Mouse (Mus musculus): ENCODE data around the gene Htt. TPM values are rescaled to one million over a fixed set of nuclear protein-coding genes. Genes with fewer than 3 reads are reported as not detected.

Gene Htt
- polyA plus RNA-seq, 1 experiment from 2014 or later: 20.2 TPM

DNA sequence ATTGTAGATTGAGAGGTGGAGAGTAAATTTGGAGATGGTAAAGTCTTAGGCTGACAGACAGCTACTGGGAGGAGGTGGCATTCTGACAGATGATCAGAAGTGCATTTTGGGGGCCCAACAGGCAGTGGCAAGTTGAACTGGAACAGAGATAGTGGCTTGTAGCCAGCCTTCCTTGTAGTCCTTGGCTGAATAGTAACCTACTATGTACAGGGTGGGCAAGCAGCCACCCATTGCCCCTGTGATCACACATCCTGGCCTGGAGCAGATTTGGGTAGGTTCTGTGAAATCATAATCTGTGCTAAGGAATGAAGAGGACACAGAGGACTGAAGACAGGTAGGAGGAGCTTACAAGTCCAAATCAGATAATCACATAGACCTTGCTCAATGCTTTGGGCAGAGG lies 142.9 kb downstream of the Htt start:
- no peaks in the 10 kb centered on the region for H3K9me3 ChIP-seq (ENCODE audit: control insufficient read depth, low read length)
- no peak overlapping the region for H3K4me2 ChIP-seq (replicated peaks)
- H3K36me3 ChIP-seq (replicated peaks; ENCODE audit: control insufficient read depth, insufficient read depth): peaks cover 95% of the 10 kb centered on the region
- H3K4me3 ChIP-seq (replicated peaks; ENCODE audit: low read length): no peak overlapping the region
- H3K9ac ChIP-seq: no peak overlapping the region
- H3K4me1 ChIP-seq (replicated peaks; ENCODE audit: control insufficient read depth, insufficient read depth, low read length): no peaks in the 10 kb centered on the region
- ATAC-seq (ENCODE audit: low FRiP score): no peak
- no peak for DNase-seq (ENCODE audit: low spot score)
- no peak overlapping the region for H3K27ac ChIP-seq
- no peaks in the 10 kb centered on the region for H3K27me3 ChIP-seq (ENCODE audit: control insufficient read depth, insufficient read depth, low read length)

DNA sequence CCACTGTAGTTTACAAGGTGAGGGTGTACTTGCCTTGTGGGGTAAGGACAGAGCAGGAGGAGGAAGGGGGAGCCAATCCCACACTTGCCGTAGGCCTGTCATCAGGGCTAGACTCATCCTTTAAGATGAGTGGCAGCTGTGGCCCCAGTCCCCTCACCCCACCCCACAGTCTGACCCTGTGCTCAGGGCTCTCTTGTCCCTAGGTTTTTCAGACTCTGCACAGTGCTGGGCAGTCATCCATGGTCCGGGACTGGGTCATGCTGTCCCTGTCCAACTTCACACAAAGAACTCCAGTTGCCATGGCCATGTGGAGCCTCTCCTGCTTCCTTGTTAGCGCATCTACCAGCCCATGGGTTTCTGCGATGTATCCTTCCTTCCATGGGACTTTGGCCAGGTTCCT lies 145.7 kb downstream of the Htt start:
- H3K4me1 ChIP-seq (replicated peaks; ENCODE audit: control insufficient read depth, insufficient read depth, low read length): no peaks in the 10 kb centered on the region
- 94% methylated on average over 4 of the region's 4 CpGs for WGBS

DNA sequence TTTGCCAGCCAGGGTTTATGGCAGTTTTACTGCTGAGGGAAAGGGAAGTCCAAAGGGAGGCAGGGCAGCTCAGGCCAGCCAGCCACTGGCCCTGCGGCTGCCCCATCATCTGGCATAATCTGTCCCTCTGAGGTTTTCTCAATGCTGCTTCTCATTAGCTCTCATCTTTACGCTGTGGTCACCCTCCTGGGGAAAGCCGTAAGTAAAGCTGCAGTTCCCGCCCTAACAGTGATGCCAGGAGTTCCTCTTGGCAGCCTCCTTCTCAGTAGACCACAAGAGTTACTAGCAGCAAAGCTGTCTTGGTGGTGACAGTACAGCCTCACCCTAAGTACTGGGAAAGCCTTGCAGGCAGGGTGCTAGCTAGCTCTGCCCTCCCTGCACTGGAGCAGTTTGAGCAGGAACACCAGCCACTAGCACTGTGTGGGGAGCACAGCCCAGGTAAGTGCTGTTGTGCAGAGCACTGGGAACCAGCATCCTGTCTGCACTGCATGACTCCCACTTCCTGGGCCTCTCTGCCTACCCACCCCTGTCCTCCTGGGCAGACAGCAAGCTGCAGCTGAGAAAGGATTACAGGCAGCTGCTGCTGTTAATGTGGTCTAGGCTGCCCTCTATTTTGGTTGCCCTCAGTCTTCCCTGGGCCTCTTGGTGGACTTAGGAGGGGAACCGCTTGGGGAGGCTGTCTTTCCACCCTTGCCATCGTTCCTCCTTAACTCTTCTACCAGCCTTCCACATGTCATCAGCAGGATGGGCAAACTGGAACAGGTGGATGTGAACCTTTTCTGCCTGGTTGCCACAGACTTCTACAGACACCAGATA lies 146.6 kb downstream of the Htt start, which contains the start of gene Msantd1:
Gene Msantd1 (plus strand): TSS at position 103 of the 816 bp plus-strand sequence.
- ATAC-seq (ENCODE audit: low FRiP score): no peak
- Histone ChIP-seq H3K9ac (no peak within 1 kb of the TSS), H3K27ac (no peak within 1 kb of the TSS), H3K4me1 (replicated peaks; ENCODE audit: control insufficient read depth, insufficient read depth, low read length) (no peaks in the 10 kb centered on the region), H3K4me3 (replicated peaks; ENCODE audit: low read length) (no peak within 1 kb of the TSS), H3K4me2 (replicated peaks) (no peak within 1 kb of the TSS), H3K36me3 (replicated peaks; ENCODE audit: control insufficient read depth, insufficient read depth) (peaks cover 75% of the 10 kb centered on the region), H3K9me3 (ENCODE audit: control insufficient read depth, low read length) (no peaks in the 10 kb centered on the region), H3K27me3 (ENCODE audit: control insufficient read depth, insufficient read depth, low read length) (no peaks in the 10 kb centered on the region)
- WGBS: 73% methylated on average over 6 of the region's 6 CpGs
- no peak for DNase-seq (ENCODE audit: low spot score)

More for the DNA sequence above, 145.7 kb downstream of the Htt start:
- Histone ChIP-seq H3K9ac (no peak overlapping the region), H3K4me2 (replicated peaks) (no peak overlapping the region), H3K27ac (no peak overlapping the region), H3K9me3 (ENCODE audit: control insufficient read depth, low read length) (no peaks in the 10 kb centered on the region), H3K4me3 (replicated peaks; ENCODE audit: low read length) (no peak overlapping the region), H3K27me3 (ENCODE audit: control insufficient read depth, insufficient read depth, low read length) (no peaks in the 10 kb centered on the region), H3K36me3 (replicated peaks; ENCODE audit: control insufficient read depth, insufficient read depth) (peaks cover 84% of the 10 kb centered on the region)
- DNase-seq (ENCODE audit: low spot score) (no peak), ATAC-seq (ENCODE audit: low FRiP score) (no peak)

DNA sequence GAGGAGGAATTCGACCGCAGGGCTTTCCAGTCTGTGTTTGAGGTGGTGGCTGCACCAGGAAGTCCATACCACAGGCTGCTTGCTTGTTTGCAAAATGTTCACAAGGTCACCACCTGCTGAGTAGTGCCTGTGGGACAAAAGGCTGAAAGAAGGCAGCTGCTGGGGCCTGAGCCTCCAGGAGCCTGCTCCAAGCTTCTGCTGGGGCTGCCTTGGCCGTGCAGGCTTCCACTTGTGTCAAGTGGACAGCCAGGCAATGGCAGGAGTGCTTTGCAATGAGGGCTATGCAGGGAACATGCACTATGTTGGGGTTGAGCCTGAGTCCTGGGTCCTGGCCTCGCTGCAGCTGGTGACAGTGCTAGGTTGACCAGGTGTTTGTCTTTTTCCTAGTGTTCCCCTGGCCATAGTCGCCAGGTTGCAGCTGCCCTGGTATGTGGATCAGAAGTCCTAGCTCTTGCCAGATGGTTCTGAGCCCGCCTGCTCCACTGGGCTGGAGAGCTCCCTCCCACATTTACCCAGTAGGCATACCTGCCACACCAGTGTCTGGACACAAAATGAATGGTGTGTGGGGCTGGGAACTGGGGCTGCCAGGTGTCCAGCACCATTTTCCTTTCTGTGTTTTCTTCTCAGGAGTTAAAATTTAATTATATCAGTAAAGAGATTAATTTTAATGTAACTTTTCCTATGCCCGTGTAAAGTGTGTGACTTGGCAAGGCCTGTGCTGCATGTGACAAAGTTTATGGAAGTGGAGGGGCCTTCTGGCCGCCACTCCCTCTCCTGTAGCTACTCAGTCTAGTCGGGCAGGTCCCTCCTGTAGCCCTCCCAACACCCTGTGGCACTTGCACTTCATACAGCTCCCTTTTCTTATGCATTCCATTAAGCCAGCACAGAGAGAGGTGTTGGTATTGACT lies 147.4 kb downstream of the Htt start:
- Histone ChIP-seq H3K27ac (no peak overlapping the region), H3K9me3 (ENCODE audit: control insufficient read depth, low read length) (no peaks in the 10 kb centered on the region), H3K4me3 (replicated peaks; ENCODE audit: low read length) (no peak overlapping the region), H3K4me1 (replicated peaks; ENCODE audit: control insufficient read depth, insufficient read depth, low read length) (no peaks in the 10 kb centered on the region), H3K36me3 (replicated peaks; ENCODE audit: control insufficient read depth, insufficient read depth) (peaks cover 68% of the 10 kb centered on the region), H3K4me2 (replicated peaks) (no peak overlapping the region), H3K27me3 (ENCODE audit: control insufficient read depth, insufficient read depth, low read length) (no peaks in the 10 kb centered on the region), H3K9ac (no peak overlapping the region)
- 81% methylated on average over 9 of the region's 9 CpGs for WGBS
- ATAC-seq (ENCODE audit: low FRiP score) (no peak), DNase-seq (ENCODE audit: low spot score) (no peak)

DNA sequence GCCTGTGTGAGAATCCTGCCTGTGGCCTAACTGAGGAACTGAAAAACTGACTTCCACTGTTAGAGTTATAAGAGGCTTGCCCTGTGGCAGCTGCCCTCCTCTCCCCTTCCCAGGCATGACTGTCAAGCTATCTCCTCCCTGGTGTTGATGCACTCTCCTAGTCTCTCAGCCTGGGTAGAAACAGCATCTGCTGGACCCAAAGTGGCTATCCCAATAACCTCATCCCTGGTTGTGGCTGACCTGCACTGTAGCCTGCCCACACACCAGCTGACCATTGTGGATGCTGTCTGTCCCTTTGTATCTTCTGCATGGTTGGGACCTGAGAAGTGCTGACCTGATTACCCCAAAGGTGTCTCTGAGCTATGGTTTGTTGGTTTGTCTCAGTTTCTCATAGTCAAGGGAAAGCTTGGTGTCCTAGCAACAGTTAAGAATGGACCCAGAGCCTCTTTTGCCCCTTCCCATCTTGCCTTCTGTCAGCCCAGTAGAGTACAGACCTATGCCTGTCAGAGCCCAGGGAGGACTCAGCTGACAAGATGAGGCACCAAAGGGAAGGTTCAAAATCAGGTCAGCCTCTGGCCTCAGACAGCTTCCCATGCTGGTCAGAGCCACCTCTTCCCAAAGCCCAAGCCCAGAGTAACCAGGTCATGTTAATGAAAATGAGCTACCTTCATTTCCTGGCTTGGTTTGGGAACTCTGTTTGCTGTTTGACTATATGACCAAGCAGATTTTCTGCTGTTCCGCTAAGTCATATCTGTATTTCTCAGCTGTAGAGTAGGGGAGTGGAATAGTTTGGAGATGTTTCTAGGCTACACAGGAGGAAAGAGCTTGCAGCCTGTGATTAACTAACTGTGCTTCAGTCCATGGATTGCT lies 148.3 kb downstream of the Htt start:
- no peak overlapping the region for H3K4me3 ChIP-seq (replicated peaks; ENCODE audit: low read length)
- DNase-seq (ENCODE audit: low spot score): no peak
- no peak overlapping the region for H3K4me2 ChIP-seq (replicated peaks)
- WGBS: 100% methylated on average over 1 of the region's 1 CpGs
- H3K4me1 ChIP-seq (replicated peaks; ENCODE audit: control insufficient read depth, insufficient read depth, low read length): no peaks in the 10 kb centered on the region
- H3K9me3 ChIP-seq (ENCODE audit: control insufficient read depth, low read length): no peaks in the 10 kb centered on the region
- H3K36me3 ChIP-seq (replicated peaks; ENCODE audit: control insufficient read depth, insufficient read depth): peaks cover 60% of the 10 kb centered on the region
- no peak overlapping the region for H3K27ac ChIP-seq
- H3K9ac ChIP-seq: no peak overlapping the region
- no peaks in the 10 kb centered on the region for H3K27me3 ChIP-seq (ENCODE audit: control insufficient read depth, insufficient read depth, low read length)
- no peak for ATAC-seq (ENCODE audit: low FRiP score)

DNA sequence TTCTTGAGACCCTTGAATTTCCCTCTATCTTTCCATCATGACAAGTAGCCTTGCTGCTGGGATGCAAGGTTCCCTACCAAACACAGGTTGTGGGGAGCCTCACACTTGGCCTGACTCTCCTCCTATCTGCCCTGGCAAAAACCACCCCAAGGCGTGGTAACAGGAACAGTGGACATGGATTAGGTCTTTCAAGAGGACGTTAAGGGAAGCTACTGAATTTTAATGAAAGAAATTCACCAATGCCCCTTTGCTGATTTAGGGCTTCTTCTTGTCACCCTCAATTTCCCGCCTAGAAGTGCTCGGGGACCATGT lies 148.9 kb downstream of the Htt start:
- peaks cover 54% of the 10 kb centered on the region for H3K36me3 ChIP-seq (replicated peaks; ENCODE audit: control insufficient read depth, insufficient read depth)
- DNase-seq (ENCODE audit: low spot score): no peak
- H3K4me2 ChIP-seq (replicated peaks): no peak overlapping the region
- ATAC-seq (ENCODE audit: low FRiP score): no peak
- WGBS: 84% methylated on average over 4 of the region's 4 CpGs
- no peaks in the 10 kb centered on the region for H3K9me3 ChIP-seq (ENCODE audit: control insufficient read depth, low read length)
- no peaks in the 10 kb centered on the region for H3K4me1 ChIP-seq (replicated peaks; ENCODE audit: control insufficient read depth, insufficient read depth, low read length)
- no peak overlapping the region for H3K9ac ChIP-seq
- no peak overlapping the region for H3K27ac ChIP-seq
- H3K4me3 ChIP-seq (replicated peaks; ENCODE audit: low read length): no peak overlapping the region
- no peaks in the 10 kb centered on the region for H3K27me3 ChIP-seq (ENCODE audit: control insufficient read depth, insufficient read depth, low read length)

DNA sequence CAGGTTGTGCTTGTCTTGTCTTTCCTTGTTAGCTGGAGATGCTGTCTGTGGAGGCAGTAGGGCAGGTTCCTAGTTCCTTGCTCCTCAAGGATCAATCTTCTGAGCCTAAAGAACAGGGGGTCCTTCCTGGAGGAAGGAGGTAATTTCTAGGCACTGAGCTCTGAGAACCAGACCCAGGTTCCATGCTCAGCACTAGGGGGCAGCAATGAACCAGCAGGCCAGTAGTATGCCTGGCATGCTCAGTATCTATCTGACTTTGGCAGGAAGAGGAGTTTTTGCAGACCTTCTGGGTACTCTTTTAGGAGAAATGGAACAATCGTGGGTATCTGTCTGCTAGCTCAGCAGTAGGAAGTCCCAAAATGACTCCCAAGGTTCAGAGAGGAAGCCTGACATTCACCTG lies 154.3 kb downstream of the Htt start:
- H3K9ac ChIP-seq: no peak overlapping the region
- ATAC-seq (ENCODE audit: low FRiP score) (peak; percentile 52; the same call in 1 of the 2 replicates), DNase-seq (ENCODE audit: low spot score) (peak; percentile 82)
- H3K27ac ChIP-seq: no peak overlapping the region
- peaks cover 7% of the 10 kb centered on the region for H3K36me3 ChIP-seq (replicated peaks; ENCODE audit: control insufficient read depth, insufficient read depth)
- no peak overlapping the region for H3K4me3 ChIP-seq (replicated peaks; ENCODE audit: low read length)
- H3K9me3 ChIP-seq (ENCODE audit: control insufficient read depth, low read length): no peaks in the 10 kb centered on the region
- peaks cover 10% of the 10 kb centered on the region for H3K4me1 ChIP-seq (replicated peaks; ENCODE audit: control insufficient read depth, insufficient read depth, low read length)
- no peaks in the 10 kb centered on the region for H3K27me3 ChIP-seq (ENCODE audit: control insufficient read depth, insufficient read depth, low read length)
- WGBS: 4% methylated on average over 1 of the region's 1 CpGs
- no peak overlapping the region for H3K4me2 ChIP-seq (replicated peaks)

DNA sequence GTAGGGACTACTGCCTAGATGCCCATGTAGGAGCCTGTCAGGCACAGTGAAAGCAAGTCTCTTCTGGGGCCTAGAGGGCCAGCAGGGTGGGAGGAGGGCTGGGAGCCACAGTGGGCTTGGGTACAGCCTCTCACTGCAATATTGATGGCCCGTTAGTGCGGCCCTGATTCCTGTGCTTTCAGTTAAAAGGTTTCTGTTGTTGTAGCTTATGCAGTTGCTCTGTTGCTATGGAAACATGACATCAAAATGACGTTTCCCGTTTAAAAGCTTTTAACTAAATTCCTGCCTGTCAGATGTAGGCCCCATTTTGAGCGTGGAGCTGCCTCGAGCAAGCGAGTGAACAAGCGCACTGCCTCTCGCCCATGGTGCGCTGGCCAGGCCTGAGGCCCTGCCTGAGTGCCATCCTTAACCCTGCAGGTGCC lies 155.7 kb downstream of the Htt start:
- Histone ChIP-seq H3K9me3 (ENCODE audit: control insufficient read depth, low read length) (no peaks in the 10 kb centered on the region), H3K27ac (no peak overlapping the region), H3K36me3 (replicated peaks; ENCODE audit: control insufficient read depth, insufficient read depth) (no peaks in the 10 kb centered on the region), H3K4me2 (replicated peaks) (no peak overlapping the region), H3K9ac (peak overlapping the region; percentile 13; the same call in 1 of the 2 replicates), H3K4me3 (replicated peaks; ENCODE audit: low read length) (no peak overlapping the region), H3K4me1 (replicated peaks; ENCODE audit: control insufficient read depth, insufficient read depth, low read length) (peaks cover 10% of the 10 kb centered on the region), H3K27me3 (ENCODE audit: control insufficient read depth, insufficient read depth, low read length) (no peaks in the 10 kb centered on the region)
- peak; percentile 63 for DNase-seq (ENCODE audit: low spot score)
- ATAC-seq (ENCODE audit: low FRiP score): peak; percentile 35; the same call in 1 of the 2 replicates
- WGBS: 48% methylated on average over 10 of the region's 10 CpGs

DNA sequence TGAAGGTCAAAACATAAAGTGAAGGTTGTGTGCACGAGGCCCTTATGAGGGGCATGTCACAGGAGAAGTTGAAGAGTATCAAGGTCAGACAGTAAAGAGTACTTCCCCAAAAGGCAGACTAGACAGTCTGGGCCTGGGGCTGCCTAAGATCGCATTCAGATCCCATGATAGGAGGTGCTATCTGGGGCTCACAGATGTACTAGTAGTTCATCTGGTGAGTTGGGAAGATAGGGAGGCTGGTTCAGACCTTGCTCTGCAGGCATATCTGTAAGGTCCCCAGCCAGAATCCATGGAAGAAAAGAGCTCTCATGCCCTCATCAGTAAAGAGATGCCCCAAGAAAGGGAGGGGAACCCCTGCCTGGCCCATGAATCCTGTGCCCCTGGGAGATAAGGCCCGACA lies 157.2 kb downstream of the Htt start:
- ATAC-seq (ENCODE audit: low FRiP score): no peak
- Histone ChIP-seq H3K9ac (no peak overlapping the region), H3K4me3 (replicated peaks; ENCODE audit: low read length) (no peak overlapping the region), H3K27ac (no peak overlapping the region), H3K27me3 (ENCODE audit: control insufficient read depth, insufficient read depth, low read length) (no peaks in the 10 kb centered on the region), H3K36me3 (replicated peaks; ENCODE audit: control insufficient read depth, insufficient read depth) (peaks cover 8% of the 10 kb centered on the region; the same call in 1 of the 2 replicates), H3K4me2 (replicated peaks) (no peak overlapping the region), H3K9me3 (ENCODE audit: control insufficient read depth, low read length) (no peaks in the 10 kb centered on the region), H3K4me1 (replicated peaks; ENCODE audit: control insufficient read depth, insufficient read depth, low read length) (peaks cover 10% of the 10 kb centered on the region)
- no peak for DNase-seq (ENCODE audit: low spot score)
- 92% methylated on average over 3 of the region's 3 CpGs for WGBS
